Mouse (Mus musculus) testis, adult 2 months (tissue): Measurements from ENCODE around the gene Tnpo1.

Source experiments
- CTCF ChIP-seq: fragments of 200-500 bp; IDR thresholded peaks from 2 replicates; pipeline ENCODE4 v1.5.1; 2012; ENCODE audit warnings: low read depth, mild to moderate bottlenecking, inconsistent platforms, low read length, moderate library complexity; ENCODE audit not compliant: control insufficient read depth, insufficient read depth, insufficient replicate concordance
- POLR2A ChIP-seq: fragments of 200-500 bp; IDR thresholded peaks from 2 replicates; pipeline ENCODE4 v1.6.1; 2012; ENCODE audit warnings: low read depth, mild to moderate bottlenecking, inconsistent platforms, low read length, moderate library complexity; ENCODE audit not compliant: control insufficient read depth

- no peak for TF ChIP-seq POLR2A
- no peak for TF ChIP-seq CTCF
These were observed 19.2 kb upstream of the Tnpo1 start for GRCm38 (mm10) chr13:98945381-98945780.
